ENCODE assay signal across 8 mouse cellular contexts in the genomic region with DNA sequence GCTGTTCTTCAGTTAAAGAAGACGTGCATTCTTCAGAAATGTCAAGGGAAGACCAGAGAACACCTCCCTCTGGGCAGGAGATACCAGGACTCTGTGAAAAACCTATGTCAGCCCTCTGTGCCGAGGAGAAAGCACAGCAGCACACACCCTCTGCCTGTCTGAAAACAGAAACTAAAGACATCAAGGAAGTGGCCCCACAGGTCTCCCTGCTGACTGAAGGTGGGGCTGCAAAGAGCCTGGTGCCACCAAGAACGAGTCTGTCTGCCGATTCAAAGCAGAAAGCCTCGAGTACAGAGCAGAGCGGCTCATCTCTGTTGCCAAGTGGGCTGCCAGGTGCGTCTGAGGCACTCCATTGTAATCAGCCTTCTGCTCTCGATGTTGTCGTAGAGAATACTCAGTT.
DNase-seq lines count a peak whose midpoint lies in the region; ATAC-seq lines count a peak whose summit lies in the region.

No protein-coding gene starts in this region.

- peak; percentile 19; the same call in 1 of the 2 replicates for ATAC-seq in megakaryocyte-erythroid progenitor cell, adult 5-6 weeks (replicated peaks; ENCODE audit: low FRiP score, low TSS enrichment, poor library complexity, severe bottlenecking)

- DNase-seq in urinary bladder, postnatal 25 days (ENCODE audit: low spot score), result peak; percentile 23
- no peak for DNase-seq in urinary bladder, adult 2 months (ENCODE audit: low spot score)
- DNase-seq in induced T-regulatory cell, adult 2 months (ENCODE audit: low read depth), result peak; percentile 90
- no peak for DNase-seq in ovary, postnatal 10 days (ENCODE audit: low spot score)
- no peak for DNase-seq in cerebellum, adult 18-20 months
- DNase-seq in layer of hippocampus, postnatal 10 days (ENCODE audit: low spot score in 2 of 2), result no peak
- DNase-seq in embryo, embryonic 10.5 days (ENCODE audit: low spot score), result no peak

Comparison
In these comparisons a context has a peak if more than half of its experiments do, and no peak if none do; other contexts are left out.
1. DNase-seq: peak in urinary bladder, postnatal 25 days (single experiment) and induced T-regulatory cell, adult 2 months (single experiment); none in urinary bladder, adult 2 months (single experiment), ovary, postnatal 10 days (single experiment), cerebellum, adult 18-20 months (0 of 2), layer of hippocampus, postnatal 10 days (0 of 2) and embryo, embryonic 10.5 days (single experiment).